Mouse (Mus musculus) right cerebral cortex, postnatal 10 days (tissue): ENCODE measurements around the gene Sart3.

Experiments used
- DNase-seq, 2 experiments: peaks; one replicate each; pipeline ENCODE4 v3.0.0; 2021; ENCODE audit warnings: low spot score in 2 of 2

Sart3 gene

GRCm38 (mm10) chr5:113765641-113766526, 6.4 kb downstream of the Sart3 start:
- DNase-seq = no peak

DNA sequence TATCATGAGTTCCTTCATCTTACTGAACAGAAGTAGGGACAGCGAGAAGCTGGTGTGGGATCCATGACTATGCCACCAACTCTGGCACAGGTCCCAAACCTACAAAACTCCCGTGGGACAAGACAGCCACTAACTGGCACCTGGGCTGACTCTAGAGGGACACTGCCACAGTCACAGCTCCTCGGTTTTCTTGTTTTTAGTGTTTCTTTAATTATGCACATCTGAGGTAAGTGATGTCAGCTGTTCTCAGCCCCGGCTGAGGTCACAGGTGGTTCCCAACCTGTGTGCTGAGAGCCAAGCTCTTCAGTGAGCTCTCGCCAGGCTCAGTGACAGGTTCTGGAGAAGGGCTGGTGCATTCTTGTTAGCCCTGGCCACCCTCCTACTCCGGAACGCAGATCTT, 7.9 kb downstream of the Sart3 start:
- DNase-seq = no peak

DNA sequence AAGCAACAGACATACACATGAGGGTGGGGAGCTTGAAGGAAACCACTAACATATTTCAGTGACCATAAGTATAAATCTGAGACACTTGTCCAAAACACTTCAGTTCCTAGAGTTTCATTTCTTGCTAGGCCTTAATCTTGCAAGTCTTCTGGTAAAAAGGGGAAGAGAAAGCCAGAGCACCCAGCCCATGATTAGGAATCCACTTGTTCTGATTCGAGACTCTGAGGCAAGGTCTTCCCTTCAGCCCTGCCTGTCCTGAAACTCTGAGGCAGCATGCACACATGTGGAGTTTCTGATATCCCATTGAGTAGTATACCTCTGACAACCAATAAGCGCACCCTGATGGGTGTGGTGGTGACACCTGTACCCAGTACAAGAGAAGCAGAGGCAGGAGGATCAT, 10.7 kb downstream of the Sart3 start:
- no peak for DNase-seq

DNA sequence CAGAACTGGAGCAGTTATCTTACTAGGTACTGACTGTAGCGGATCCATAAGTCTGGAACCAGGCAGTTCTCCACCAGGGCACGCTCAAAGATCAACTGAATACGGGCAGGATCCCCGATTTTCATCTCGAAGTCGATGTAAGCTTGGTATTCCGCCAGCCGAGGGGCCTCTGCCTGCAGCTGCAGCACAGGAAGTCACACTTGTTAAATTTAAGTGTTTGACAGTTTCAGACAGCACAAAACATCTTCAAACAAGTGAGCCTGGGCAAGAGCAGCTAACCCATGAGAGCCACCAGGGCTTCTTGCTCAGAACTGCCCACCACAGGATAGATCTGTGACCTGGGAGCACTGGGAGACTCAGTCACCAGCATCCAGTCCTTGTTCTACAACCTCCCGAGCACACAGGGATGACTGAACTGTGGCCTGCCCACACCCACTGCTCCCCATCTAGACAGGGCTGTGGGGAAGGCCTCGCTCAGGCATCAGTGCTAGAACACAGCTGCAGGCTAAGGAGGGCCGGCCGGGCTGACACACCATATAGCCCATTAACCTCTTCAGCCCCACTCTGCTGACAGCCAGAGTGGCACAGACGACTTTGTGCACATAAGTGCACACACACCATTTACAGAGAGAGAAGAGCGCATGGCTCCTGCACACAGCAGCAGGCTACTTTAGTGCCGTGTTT, 16.8 kb downstream of the Sart3 start:
- DNase-seq = no peak

- DNase-seq = no peak
Measured at GRCm38 (mm10) chr5:113751521-113752157, 20.7 kb downstream of the Sart3 start.

DNA sequence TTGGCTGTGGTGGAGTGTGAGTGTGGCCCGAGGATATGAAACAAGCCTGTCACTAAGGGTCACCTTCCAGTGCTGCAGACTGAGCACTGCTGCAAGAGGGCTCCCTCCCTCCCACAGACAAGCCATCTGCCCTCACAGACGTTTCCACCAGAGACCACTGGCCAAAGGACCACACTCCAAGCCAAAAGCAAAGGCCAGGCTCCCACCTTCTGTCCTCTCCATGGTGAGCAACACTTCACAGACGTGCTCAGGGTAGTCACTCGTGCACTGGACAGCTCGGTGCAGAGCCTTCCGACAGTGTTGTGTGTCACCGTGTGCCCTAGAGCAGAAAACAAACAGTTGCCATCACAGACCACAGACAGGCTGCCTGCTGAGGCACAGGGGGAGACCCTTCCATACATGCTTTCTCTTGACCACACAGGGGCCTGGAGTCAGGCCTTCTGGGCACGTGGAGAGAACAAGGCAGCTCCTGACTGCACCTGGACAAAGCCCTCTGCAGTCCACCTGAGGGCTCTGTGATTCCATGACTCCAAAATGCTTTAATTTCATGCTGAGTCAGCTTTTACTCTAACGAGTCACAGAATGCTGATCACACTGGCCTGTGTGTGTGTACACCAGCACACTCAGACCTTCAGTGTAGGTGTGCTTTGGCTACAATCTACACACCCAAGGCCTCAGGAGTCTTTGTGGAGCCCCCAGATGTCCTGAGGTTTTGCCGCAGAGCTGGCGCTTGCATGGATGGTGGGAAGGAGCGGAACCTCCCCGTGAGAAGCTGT, 23.6 kb downstream of the Sart3 start:
- DNase-seq = no peak

DNA sequence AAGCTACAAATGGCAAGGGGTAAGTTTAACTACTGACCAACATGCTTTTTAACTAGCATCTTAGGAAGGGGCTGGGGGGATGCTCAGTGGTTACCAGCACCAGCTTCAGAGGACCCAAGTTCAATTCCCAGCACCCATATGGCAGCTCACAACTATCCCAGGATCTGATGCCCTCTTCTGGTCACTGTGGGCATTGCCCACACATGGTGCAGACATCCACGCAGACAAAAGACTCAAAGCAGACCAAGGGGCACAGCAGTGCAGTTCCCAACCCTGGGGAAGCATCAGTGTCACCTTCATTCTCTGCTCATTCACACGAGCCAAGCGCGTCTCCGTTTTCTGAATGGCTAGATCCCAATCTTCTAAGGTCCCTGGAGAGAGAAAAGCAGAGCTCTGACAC, 24.7 kb downstream of the Sart3 start:
- DNase-seq = no peak

DNA sequence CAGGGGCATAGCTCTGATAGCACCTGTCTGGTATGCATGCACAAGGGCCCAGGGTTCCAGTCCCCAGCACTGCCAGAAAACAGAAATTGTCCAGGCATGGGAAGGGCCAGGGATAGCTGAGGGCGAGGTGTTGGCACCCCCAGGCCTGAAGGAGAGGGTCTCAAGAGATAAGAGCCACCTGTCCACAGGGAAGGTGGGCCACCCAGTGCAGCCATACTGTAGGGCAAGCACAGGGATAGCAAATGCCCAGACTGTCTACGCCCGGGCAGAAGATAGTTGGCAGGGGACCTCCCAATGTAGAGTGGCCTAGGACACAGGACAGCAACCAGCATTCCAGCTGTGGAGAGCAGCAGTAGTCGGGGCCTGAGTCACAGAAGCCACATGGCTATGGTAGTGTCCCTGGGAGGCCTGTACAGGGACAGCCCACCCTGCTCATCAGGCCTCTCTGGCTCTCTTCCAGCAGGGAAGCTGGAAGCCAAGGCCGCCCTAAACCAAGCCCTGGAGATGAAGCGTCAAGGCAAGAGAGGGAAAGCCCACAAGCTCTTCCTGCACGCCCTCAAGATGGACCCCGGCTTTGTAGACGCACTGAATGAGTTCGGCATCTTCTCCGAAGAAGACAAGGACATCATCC, 34.6 kb downstream of the Sart3 start:
- DNase-seq = no peak

DNA sequence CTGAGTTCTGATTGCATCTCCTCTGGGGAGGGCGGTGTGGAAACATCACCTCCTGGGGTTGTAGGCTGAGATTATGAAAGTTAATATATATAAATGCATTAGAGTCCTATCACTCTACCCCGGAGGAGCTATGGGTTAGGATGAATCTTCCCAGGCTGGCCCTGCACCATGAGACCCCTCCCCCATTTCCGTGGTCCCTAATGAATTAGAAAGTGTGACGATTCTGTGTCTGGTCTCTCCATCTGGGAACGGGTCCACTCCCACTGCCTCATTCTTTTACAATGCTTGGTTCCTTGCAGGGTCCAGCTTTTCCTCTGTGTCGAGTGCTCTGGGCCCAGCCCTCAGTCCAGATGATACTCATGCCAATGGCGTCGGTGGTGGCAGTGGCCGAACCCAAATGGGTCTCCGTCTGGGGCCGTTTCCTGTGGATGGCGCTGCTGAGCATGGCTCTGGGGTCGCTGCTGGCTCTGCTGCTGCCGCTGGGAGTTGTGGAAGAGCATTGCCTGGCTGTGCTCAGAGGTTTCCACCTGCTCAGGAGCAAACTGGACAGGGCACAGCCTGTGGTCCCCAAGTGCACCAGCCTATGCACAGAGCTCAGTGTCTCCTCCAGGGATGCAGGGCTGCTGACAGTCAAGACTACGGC, 35.7 kb downstream of the Sart3 start:
- no peak for DNase-seq

- DNase-seq = no peak
Measured at GRCm38 (mm10) chr5:113736113-113736502, 36.2 kb downstream of the Sart3 start.

DNA sequence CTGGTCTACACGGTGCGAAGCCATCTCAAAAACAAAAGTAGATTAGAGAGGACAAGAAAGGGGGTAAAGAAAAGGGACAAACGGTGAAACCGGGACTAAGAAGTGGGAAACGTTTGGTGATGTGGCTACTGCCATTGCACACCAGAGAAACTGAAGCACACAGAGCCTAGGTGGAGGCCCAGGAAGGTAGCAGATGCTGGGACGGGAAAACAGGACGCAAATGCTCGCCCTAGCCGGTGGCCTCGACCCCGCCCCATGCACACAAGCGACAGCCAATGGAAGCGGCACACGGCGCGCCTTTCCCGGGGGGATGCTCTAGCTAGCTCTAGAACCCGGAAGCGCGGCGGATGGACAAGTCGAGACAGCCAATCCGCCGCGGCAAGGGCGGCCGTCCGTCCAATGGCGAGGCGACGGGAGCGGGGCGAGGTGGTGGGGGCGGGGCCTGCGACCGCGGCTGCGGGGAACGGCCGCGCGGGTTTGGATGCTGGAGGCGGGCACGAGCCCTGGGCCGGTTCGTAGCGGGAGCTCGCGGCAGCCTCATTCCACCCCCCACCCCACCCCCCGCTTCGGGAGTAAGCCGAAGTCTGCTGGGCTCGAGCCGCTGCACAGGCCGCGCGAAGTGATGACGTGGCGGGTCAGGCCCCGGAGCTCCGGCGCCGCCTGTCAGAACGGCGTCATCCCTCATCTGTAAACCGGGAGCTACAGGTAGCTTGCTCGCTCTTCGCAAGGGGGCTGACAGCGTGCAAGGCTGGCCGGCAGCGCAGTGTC, 36.8 kb downstream of the Sart3 start, which contains the start of gene Ficd:
Gene Ficd (plus strand): TSS at position 459 of the 768 bp plus-strand sequence.
- peak; percentile 96 to 97 for DNase-seq

DNA sequence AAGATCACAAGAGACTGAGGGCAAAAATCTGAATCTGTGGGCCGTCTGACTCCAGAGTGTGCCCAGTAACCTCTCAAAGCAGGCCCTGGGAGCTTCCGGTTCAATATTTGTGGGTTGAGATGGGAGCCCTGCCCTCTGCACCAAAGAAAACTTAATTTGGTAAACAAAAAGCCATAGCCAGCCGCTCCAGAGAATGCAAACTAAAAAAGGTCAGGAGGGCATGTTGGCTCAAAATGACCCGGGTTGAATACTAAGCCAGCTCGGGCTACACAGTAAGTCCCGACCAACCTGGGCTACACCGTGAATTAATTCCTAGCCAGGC, 37.3 kb downstream of the Sart3 start:
- DNase-seq = no peak

DNA sequence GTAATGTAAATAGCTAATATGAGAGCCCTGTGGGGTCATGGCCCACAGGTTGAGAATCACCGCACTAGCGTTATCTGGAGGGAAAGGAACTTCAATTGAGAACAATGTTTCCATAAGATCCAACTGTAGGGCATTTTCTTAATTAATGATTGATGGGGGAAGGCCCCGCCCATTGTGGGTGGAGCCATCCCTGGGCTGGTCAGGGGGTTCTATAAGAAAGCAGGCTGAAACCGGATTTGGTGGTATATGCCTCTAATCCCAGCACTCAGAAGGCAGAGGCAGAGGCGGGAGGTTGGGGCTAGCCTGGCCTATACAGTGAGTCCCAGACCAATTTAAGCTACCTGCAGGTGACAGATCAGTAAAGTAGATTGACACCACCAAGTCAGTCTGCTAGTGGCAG, 37.9 kb downstream of the Sart3 start:
- no peak for DNase-seq

DNA sequence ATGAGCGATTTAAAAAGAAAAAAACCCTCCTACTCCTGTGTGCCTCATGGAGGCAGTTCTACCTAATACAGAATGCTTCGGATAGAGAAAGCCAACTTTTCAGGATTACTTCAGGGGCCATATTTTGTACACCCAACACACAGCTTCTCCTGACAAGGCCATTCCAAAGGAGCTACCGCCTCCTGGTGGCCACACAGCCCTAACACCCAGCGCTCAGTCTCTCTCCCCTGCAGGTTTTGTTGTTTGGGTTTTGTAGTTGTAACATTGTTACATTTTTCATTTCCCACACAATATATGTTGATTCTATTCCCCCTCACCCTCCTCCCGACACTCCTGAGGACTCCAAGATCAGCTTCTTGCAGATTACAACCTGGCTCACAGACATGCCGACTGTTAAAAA, 40.1 kb downstream of the Sart3 start:
- DNase-seq = peak in 1 of 2 experiments; percentile 76

GRCm38 (mm10) chr5:113731174-113731573, 41.1 kb downstream of the Sart3 start:
- no peak for DNase-seq

- DNase-seq = peak in 1 of 2 experiments; percentile 62
Measured at GRCm38 (mm10) chr5:113730641-113731121, 41.6 kb downstream of the Sart3 start.

DNA sequence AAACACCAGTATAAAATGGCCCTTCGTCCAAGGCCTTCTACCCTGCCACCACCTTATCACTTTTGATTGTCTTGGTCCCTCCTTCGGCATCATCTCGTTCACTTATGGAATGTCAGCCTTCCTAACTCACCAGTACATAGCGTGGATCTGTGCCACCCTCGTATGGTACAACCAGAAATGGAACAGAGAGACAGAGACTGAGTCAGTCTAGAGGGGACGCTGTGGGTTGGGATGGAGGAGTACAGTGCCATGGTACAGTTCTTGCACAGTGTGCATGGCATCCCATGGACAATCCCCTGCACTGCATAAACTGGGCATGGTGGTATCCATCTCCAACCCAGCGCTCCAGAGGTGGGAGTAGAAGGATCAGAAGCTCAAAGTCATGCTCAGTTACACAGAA, 43.6 kb downstream of the Sart3 start:
- no peak for DNase-seq

GRCm38 (mm10) chr5:113728011-113728410, 44.3 kb downstream of the Sart3 start:
- DNase-seq = no peak

DNA sequence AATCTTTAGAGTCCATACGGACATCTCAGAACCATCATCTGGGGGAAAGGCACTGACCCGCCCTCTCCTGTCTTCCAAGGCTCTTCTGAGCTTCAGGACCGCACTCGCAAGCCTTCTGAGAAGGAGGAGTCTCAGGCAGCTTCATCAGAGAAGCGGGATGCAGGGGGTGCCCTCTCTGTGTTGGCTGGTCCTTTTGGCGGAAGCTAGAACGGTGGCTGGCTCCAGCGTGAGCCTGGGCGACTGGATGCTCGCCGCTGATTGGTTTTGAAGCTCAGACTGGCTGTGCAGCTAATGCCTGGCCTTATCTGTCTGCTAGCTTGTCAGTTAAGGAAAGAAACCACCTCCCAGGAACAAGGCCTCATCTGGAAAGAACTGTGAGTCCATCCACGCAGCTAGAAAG, 45.1 kb downstream of the Sart3 start:
- no peak for DNase-seq

DNA sequence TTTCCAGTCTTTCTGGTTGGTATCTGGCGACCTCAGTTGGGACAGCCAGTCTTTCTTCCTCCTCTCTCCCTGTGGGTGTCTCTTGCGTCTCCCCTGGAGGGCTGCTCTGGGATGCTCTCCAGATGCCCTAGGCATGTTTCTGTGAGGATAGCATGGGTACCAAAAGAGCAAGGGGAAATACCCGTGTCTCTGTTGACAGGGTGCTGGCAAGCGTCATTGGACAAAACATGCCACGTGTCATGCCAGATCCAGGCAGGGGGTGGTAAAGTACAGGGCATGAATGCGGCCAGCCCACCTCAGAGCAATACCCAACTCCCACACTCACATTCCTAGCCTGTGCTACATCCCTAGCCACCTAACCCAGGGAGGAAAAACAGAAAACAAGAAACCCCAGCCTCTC, 45.7 kb downstream of the Sart3 start:
- no peak for DNase-seq
